Mouse (Mus musculus): Measurements from ENCODE around the gene Tifa. TPM values are rescaled to one million over a fixed set of nuclear protein-coding genes. Genes with fewer than 3 reads are reported as not detected.

Tifa gene
- polyA plus RNA-seq, 1 experiment = 7.7 TPM

DNA sequence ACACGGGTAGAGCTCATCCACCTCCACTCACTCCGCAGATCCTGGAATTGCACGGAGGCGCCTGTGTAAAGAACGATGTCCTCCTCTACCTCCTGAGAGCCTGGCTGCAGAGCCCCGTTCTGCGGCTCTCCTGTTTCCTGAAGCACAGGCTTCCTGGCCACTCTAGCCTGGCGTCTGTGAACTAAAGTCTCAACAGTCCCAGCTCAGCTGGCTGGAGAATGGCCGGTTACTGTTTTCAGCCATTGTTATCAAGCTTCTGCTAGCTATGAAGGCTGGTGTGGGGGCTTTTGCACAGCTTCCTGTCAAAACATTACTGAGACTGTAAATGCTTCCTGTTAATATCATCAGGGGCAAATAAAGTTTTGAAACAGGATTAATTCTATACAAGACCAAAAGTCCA is 82.0 kb downstream of the Tifa start:
- no peak for TF ChIP-seq POLR2A (IDR thresholded peaks at IDR 0.05; ENCODE audit: extremely low read depth, insufficient read depth, low read length)
- no peak for TF ChIP-seq CTCF (IDR thresholded peaks at IDR 0.05; ENCODE audit: extremely low read depth, insufficient read depth, low read length)
- Histone ChIP-seq H3K4me1 (ENCODE audit: control insufficient read depth, insufficient read depth, low read length) (peaks cover 2% of the 10 kb centered on the region; the same call in 1 of the 2 replicates), H3K4me3 (ENCODE audit: insufficient read depth, low read length) (no peak overlapping the region), H3K27ac (ENCODE audit: insufficient read depth, low read length) (no peak overlapping the region)

DNA sequence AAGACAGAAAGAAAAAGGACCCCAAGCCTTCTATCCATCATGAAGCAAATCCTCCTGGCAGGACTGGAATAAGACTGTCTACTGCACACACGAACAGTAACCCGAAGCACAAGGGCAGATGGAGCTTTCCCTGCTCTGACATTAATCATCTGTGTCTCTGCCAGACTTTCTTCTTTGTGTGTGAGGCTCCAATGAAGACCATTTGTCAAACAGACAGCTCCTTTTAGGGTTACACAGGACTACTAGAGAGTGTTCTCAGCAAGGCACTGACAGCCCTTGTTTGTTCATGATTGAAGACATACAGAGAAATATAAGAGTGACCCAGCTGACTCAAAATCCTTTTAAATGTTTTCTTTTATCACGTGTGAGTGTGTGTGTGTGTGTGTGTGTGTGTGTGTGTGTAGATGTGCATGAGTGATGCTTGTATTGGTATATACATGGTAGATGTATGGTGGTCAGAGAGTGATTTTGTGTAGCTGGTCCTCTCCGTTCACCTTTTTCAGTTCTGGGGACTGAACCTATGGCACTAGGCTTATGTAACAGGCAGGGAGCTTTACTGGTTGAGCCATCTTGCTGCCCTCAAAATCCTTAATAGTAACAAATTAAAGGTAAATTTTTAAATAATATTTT is 84.8 kb downstream of the Tifa start:
- no peak for TF ChIP-seq POLR2A (IDR thresholded peaks at IDR 0.05; ENCODE audit: extremely low read depth, insufficient read depth, low read length)
- TF ChIP-seq CTCF (IDR thresholded peaks at IDR 0.05; ENCODE audit: extremely low read depth, insufficient read depth, low read length) = no peak
- Histone ChIP-seq H3K4me1 (ENCODE audit: control insufficient read depth, insufficient read depth, low read length) (no peaks in the 10 kb centered on the region), H3K27ac (ENCODE audit: insufficient read depth, low read length) (no peak overlapping the region), H3K4me3 (ENCODE audit: insufficient read depth, low read length) (no peak overlapping the region)

- no peak overlapping the region for H3K27ac ChIP-seq (ENCODE audit: insufficient read depth, low read length)
- H3K4me3 ChIP-seq (ENCODE audit: insufficient read depth, low read length) = no peak overlapping the region
- TF ChIP-seq POLR2A (IDR thresholded peaks at IDR 0.05; ENCODE audit: extremely low read depth, insufficient read depth, low read length) = no peak
- no peak for TF ChIP-seq CTCF (IDR thresholded peaks at IDR 0.05; ENCODE audit: extremely low read depth, insufficient read depth, low read length)
- H3K4me1 ChIP-seq (ENCODE audit: control insufficient read depth, insufficient read depth, low read length) = no peaks in the 10 kb centered on the region
Observed at GRCm38 (mm10) chr3:127875059-127875458, 85.5 kb downstream of the Tifa start.

DNA sequence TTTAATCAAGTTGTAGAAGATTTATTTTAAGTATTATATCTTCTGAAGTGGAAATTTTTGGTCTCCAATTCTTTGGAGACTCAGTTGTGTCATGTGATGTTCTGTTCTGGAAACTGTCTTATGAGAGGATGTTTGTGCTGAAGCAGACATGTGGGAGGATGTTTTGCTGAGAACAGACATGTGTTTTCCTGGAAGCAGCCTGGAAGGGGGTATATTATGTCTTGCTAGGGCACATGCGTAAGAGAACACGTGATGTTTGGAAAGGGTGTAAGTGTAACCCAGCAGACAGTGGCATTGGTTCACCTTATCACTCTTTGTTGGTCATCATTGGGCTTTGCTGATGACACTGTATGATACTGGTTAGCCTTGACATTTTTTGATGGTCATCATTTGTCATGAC is 85.9 kb downstream of the Tifa start:
- H3K4me3 ChIP-seq (ENCODE audit: insufficient read depth, low read length) = no peak overlapping the region
- no peak overlapping the region for H3K27ac ChIP-seq (ENCODE audit: insufficient read depth, low read length)
- no peaks in the 10 kb centered on the region for H3K4me1 ChIP-seq (ENCODE audit: control insufficient read depth, insufficient read depth, low read length)
- no peak for TF ChIP-seq CTCF (IDR thresholded peaks at IDR 0.05; ENCODE audit: extremely low read depth, insufficient read depth, low read length)
- no peak for TF ChIP-seq POLR2A (IDR thresholded peaks at IDR 0.05; ENCODE audit: extremely low read depth, insufficient read depth, low read length)

- TF ChIP-seq CTCF (IDR thresholded peaks at IDR 0.05; ENCODE audit: extremely low read depth, insufficient read depth, low read length) (no peak), POLR2A (IDR thresholded peaks at IDR 0.05; ENCODE audit: extremely low read depth, insufficient read depth, low read length) (no peak)
- Histone ChIP-seq H3K4me1 (ENCODE audit: control insufficient read depth, insufficient read depth, low read length) (no peaks in the 10 kb centered on the region), H3K4me3 (ENCODE audit: insufficient read depth, low read length) (no peak overlapping the region), H3K27ac (ENCODE audit: insufficient read depth, low read length) (no peak overlapping the region)
Observed at GRCm38 (mm10) chr3:127879968-127880367, 90.4 kb downstream of the Tifa start.

DNA sequence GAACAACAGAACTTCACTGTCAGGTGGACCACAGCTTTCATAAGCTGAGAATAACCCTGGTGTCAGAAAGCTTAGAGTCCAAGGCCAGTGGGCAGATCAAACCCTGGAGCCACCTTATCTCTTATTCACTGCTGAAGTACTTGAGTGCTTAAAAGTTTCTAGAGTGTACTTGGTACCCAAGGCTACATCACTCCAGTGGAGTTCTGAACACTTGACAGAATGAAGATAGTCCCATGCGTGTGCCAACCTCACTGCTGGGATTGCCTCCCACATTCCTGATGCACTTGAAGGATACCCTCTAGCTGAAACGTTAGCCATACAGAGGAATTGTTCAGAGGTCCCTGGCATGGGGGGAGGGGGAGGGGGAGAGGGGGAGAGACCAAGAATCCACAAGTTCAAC is 92.1 kb downstream of the Tifa start:
- no peak for TF ChIP-seq POLR2A (IDR thresholded peaks at IDR 0.05; ENCODE audit: extremely low read depth, insufficient read depth, low read length)
- no peak for TF ChIP-seq CTCF (IDR thresholded peaks at IDR 0.05; ENCODE audit: extremely low read depth, insufficient read depth, low read length)
- Histone ChIP-seq H3K4me3 (ENCODE audit: insufficient read depth, low read length) (no peak overlapping the region), H3K4me1 (ENCODE audit: control insufficient read depth, insufficient read depth, low read length) (no peaks in the 10 kb centered on the region), H3K27ac (ENCODE audit: insufficient read depth, low read length) (no peak overlapping the region)

Other genes starting within 250 kb of the Tifa start
- gene Larp7, start 236.5 kb upstream of the Tifa start, polyA plus RNA-seq (2012; rRNA removed) = 13.1 and 13.8 TPM in 2 replicates
- gene Zgrf1, start 236.3 kb upstream of the Tifa start, polyA plus RNA-seq (2012; rRNA removed) = 6.3 and 6.8 TPM in 2 replicates
- 1.4 TPM in 2 replicates for gene Neurog2, start 156.7 kb upstream of the Tifa start, polyA plus RNA-seq (2012; rRNA removed)
- 4.3 and 4.5 TPM in 2 replicates for gene Alpk1, start 9.3 kb upstream of the Tifa start, polyA plus RNA-seq (2012; rRNA removed)
- gene Ap1ar, start 47.7 kb downstream of the Tifa start, polyA plus RNA-seq (2012; rRNA removed) = 61.1 and 65.5 TPM in 2 replicates
- gene Fam241a, start 106.5 kb downstream of the Tifa start, polyA plus RNA-seq (2012; rRNA removed) = 4.2 and 4.6 TPM in 2 replicates